ENCODE assay signal across 8 mouse cellular contexts in genomic region chr10:4333319-4333718, GRCm38 (mm10). TPM values are rescaled to one million over a fixed set of nuclear protein-coding genes. Genes with fewer than 3 reads are reported as not detected.
DNase-seq lines count a peak whose midpoint lies in the region; ATAC-seq and TF ChIP-seq lines count a peak whose summit lies in the region.

No protein-coding gene starts in this region.

- H3K4me3 ChIP-seq in E14TG2a.4 (replicated peaks; ENCODE audit: low read length), result peak overlapping the region; percentile 81
- H3K4me3 ChIP-seq in embryonic facial prominence, embryonic 13.5 days, result peak overlapping the region; percentile 42; the same call in 1 of the 2 replicates
- H3K4me3 ChIP-seq in heart, embryonic 12.5 days, result peak overlapping the region; percentile 66; the same call in 1 of the 2 replicates
- H3K4me3 ChIP-seq in kidney, embryonic 15.5 days (replicated peaks), result peak overlapping the region; percentile 51; the same call in 1 of the 2 replicates
- H3K4me3 ChIP-seq in liver, embryonic 16.5 days (ENCODE audit: low read depth, low read length), result no peak overlapping the region
- no peak overlapping the region for H3K4me3 ChIP-seq in neural tube, embryonic 12.5 days

- H3K4me2 ChIP-seq in embryonic facial prominence, embryonic 13.5 days, result peak overlapping the region; percentile 72
- H3K4me2 ChIP-seq in heart, embryonic 12.5 days, result peak overlapping the region; percentile 78
- peak overlapping the region; percentile 70 for H3K4me2 ChIP-seq in kidney, embryonic 15.5 days
- H3K4me2 ChIP-seq in liver, embryonic 16.5 days (ENCODE audit: low read depth, low read length), result peak overlapping the region; percentile 67
- H3K4me2 ChIP-seq in neural tube, embryonic 12.5 days (replicated peaks), result peak overlapping the region; percentile 61

- H3K27ac ChIP-seq in embryonic facial prominence, embryonic 13.5 days, result no peak overlapping the region
- H3K27ac ChIP-seq in heart, embryonic 12.5 days (ENCODE audit: poor library complexity, severe bottlenecking), result peak overlapping the region; percentile 64; the same call in 1 of the 2 replicates
- H3K27ac ChIP-seq in kidney, embryonic 15.5 days, result peak overlapping the region; percentile 72; the same call in 1 of the 2 replicates
- no peak overlapping the region for H3K27ac ChIP-seq in liver, embryonic 16.5 days (ENCODE audit: low read length)
- H3K27ac ChIP-seq in neural tube, embryonic 12.5 days, result peak overlapping the region; percentile 21; the same call in 1 of the 2 replicates

- H3K36me3 ChIP-seq in E14TG2a.4 (ENCODE audit: insufficient read depth, low read length), result peaks cover 32% of the 10 kb centered on the region
- H3K36me3 ChIP-seq in embryonic facial prominence, embryonic 13.5 days, result no peaks in the 10 kb centered on the region
- no peaks in the 10 kb centered on the region for H3K36me3 ChIP-seq in heart, embryonic 12.5 days
- H3K36me3 ChIP-seq in kidney, embryonic 15.5 days, result no peaks in the 10 kb centered on the region
- H3K36me3 ChIP-seq in liver, embryonic 16.5 days (ENCODE audit: control insufficient read depth, insufficient read depth), result no peaks in the 10 kb centered on the region
- H3K36me3 ChIP-seq in neural tube, embryonic 12.5 days, result no peaks in the 10 kb centered on the region

- TF ChIP-seq CTCF in E14TG2a.4 (conservative IDR thresholded peaks at IDR 0.05; ENCODE audit: low read length), result peak; percentile 80

- peaks cover 92% of the 10 kb centered on the region for H3K4me1 ChIP-seq in E14TG2a.4 (replicated peaks; ENCODE audit: low read depth, low read length)
- peaks cover 35% of the 10 kb centered on the region for H3K4me1 ChIP-seq in embryonic facial prominence, embryonic 13.5 days
- peaks cover 32% of the 10 kb centered on the region for H3K4me1 ChIP-seq in heart, embryonic 12.5 days (replicated peaks)
- peaks cover 29% of the 10 kb centered on the region for H3K4me1 ChIP-seq in kidney, embryonic 15.5 days
- peaks cover 9% of the 10 kb centered on the region for H3K4me1 ChIP-seq in liver, embryonic 16.5 days (ENCODE audit: control insufficient read depth, low read depth, low read length)
- peaks cover 20% of the 10 kb centered on the region for H3K4me1 ChIP-seq in neural tube, embryonic 12.5 days

- ATAC-seq in embryonic facial prominence, embryonic 13.5 days (ENCODE audit: insufficient number of reproducible peaks, insufficient read depth, low FRiP score, low TSS enrichment, low read depth), result no peak
- ATAC-seq in heart, embryonic 12.5 days (ENCODE audit: insufficient number of reproducible peaks, low FRiP score), result no peak
- no peak for ATAC-seq in kidney, embryonic 15.5 days (replicated peaks; ENCODE audit: low FRiP score)
- ATAC-seq in liver, embryonic 16.5 days (ENCODE audit: low read depth), result no peak
- ATAC-seq in neural tube, embryonic 12.5 days (ENCODE audit: low FRiP score, low read depth), result peak; percentile 35
- ATAC-seq in monocyte, adult 5-6 weeks (replicated peaks; ENCODE audit: insufficient number of reproducible peaks, low FRiP score, low TSS enrichment, poor library complexity, severe bottlenecking), result no peak

- no peaks in the 10 kb centered on the region for H3K27me3 ChIP-seq in E14TG2a.4 (ENCODE audit: insufficient read depth, low read length)
- H3K27me3 ChIP-seq in embryonic facial prominence, embryonic 13.5 days, result peaks cover 14% of the 10 kb centered on the region
- no peaks in the 10 kb centered on the region for H3K27me3 ChIP-seq in heart, embryonic 12.5 days (replicated peaks)
- no peaks in the 10 kb centered on the region for H3K27me3 ChIP-seq in kidney, embryonic 15.5 days
- no peaks in the 10 kb centered on the region for H3K27me3 ChIP-seq in liver, embryonic 16.5 days (ENCODE audit: control insufficient read depth, insufficient read depth, low read depth, low read length)
- no peaks in the 10 kb centered on the region for H3K27me3 ChIP-seq in neural tube, embryonic 12.5 days (replicated peaks)

- no peak overlapping the region for H3K9ac ChIP-seq in embryonic facial prominence, embryonic 13.5 days
- H3K9ac ChIP-seq in heart, embryonic 12.5 days, result no peak overlapping the region
- H3K9ac ChIP-seq in kidney, embryonic 15.5 days, result 0 out of 2 replicates have a peak overlapping the region, but pooled peaks have one; percentile 29
- H3K9ac ChIP-seq in liver, embryonic 16.5 days (ENCODE audit: low read depth, low read length), result no peak overlapping the region
- no peak overlapping the region for H3K9ac ChIP-seq in neural tube, embryonic 12.5 days

- peak; percentile 38 for DNase-seq in adrenal gland, postnatal 25 days

- 9% methylated on average over 8 of the region's 8 CpGs for WGBS in embryonic facial prominence, embryonic 13.5 days
- WGBS in heart, embryonic 12.5 days, result 14% methylated on average over 8 of the region's 8 CpGs
- WGBS in kidney, embryonic 15.5 days, result 14% methylated on average over 8 of the region's 8 CpGs
- 9% methylated on average over 8 of the region's 8 CpGs for WGBS in liver, embryonic 16.5 days (ENCODE audit: insufficient replicate concordance)
- WGBS in neural tube, embryonic 12.5 days, result 19% methylated on average over 8 of the region's 8 CpGs

- no peaks in the 10 kb centered on the region for H3K9me3 ChIP-seq in E14TG2a.4 (ENCODE audit: low read length)
- no peaks in the 10 kb centered on the region for H3K9me3 ChIP-seq in embryonic facial prominence, embryonic 13.5 days
- no peaks in the 10 kb centered on the region for H3K9me3 ChIP-seq in heart, embryonic 12.5 days (replicated peaks)
- H3K9me3 ChIP-seq in kidney, embryonic 15.5 days (replicated peaks), result no peaks in the 10 kb centered on the region
- H3K9me3 ChIP-seq in liver, embryonic 16.5 days (replicated peaks; ENCODE audit: control insufficient read depth, low read length), result no peaks in the 10 kb centered on the region
- no peaks in the 10 kb centered on the region for H3K9me3 ChIP-seq in neural tube, embryonic 12.5 days

RNA-seq across cellular contexts. Expression of gene Zbtb2, which starts 54.6 kb away (rescaled TPM):
- total RNA-seq in adrenal gland, postnatal 25 days (2021), result 11.0 and 11.5 TPM in 2 replicates
- polyA plus RNA-seq in embryonic facial prominence, embryonic 13.5 days (2015; fragmentation: Nextera tagmentation; extraction: Ambion mirVana), result 15.3 and 15.5 TPM in 2 replicates
- polyA plus RNA-seq in heart, embryonic 12.5 days (2016; fragmentation: Nextera tagmentation; extraction: Ambion mirVana), result 13.4 and 14.2 TPM in 2 replicates
- polyA plus RNA-seq in kidney, embryonic 15.5 days (2015; fragmentation: Nextera tagmentation; extraction: Ambion mirVana), result 17.8 and 17.9 TPM in 2 replicates
- 3.9 and 4.2 TPM in 2 replicates for polyA plus RNA-seq in liver, embryonic 16.5 days (2015; fragmentation: Nextera tagmentation; extraction: Ambion mirVana)
- polyA plus RNA-seq in neural tube, embryonic 12.5 days (2016; fragmentation: Nextera tagmentation; extraction: Ambion mirVana), result 19.6 and 20.1 TPM in 2 replicates
- 25.2 to 30.1 TPM (median 28.5 TPM) in 3 replicates for total RNA-seq in monocyte, adult 5-6 weeks (2017)

Comparison
In these comparisons a context has a peak if more than half of its experiments do, and no peak if none do; other contexts are left out.
1. H3K4me3 ChIP-seq: peak in E14TG2a.4 (single experiment), embryonic facial prominence, embryonic 13.5 days (single experiment), heart, embryonic 12.5 days (single experiment) and kidney, embryonic 15.5 days (single experiment); none in liver, embryonic 16.5 days (single experiment) and neural tube, embryonic 12.5 days (single experiment).
2. H3K27ac ChIP-seq: peak in heart, embryonic 12.5 days (single experiment), kidney, embryonic 15.5 days (single experiment) and neural tube, embryonic 12.5 days (single experiment); none in embryonic facial prominence, embryonic 13.5 days (single experiment) and liver, embryonic 16.5 days (single experiment).
3. Peak in every context shown above with its lines, with median percentiles within 50 percentile points of each other: H3K4me2 ChIP-seq.